Mouse (Mus musculus): ENCODE measurements around the gene Ccdc173. TPM values are rescaled to one million over a fixed set of nuclear protein-coding genes. Genes with fewer than 3 reads are reported as not detected.
A peak's percentile ranks its signal among the peaks of the same experiment; 100 is the strongest.

The Ccdc173 gene
- total RNA-seq (2018; cell fraction: chromatin; rRNA removed), result 10 to 100 TPM in 3 of 26 experiments, 1 to 10 TPM in 22, under 1 TPM in 1; 0.67 to 11.3 (median 6.7) TPM
- 1 to 10 TPM in 20 of 26 experiments, under 1 TPM in 6; 0.66 to 6.2 (median 2.9) TPM for total RNA-seq (2018; cell fraction: cytosol; rRNA removed)
- 1 to 10 TPM; 1.0 to 8.7 (median 4.7) TPM for total RNA-seq (2018; cell fraction: nucleus; rRNA removed)
- polyA plus RNA-seq (2018), result 0.80 to 2.7 TPM (median 1.7 TPM) in 3 replicates

DNA sequence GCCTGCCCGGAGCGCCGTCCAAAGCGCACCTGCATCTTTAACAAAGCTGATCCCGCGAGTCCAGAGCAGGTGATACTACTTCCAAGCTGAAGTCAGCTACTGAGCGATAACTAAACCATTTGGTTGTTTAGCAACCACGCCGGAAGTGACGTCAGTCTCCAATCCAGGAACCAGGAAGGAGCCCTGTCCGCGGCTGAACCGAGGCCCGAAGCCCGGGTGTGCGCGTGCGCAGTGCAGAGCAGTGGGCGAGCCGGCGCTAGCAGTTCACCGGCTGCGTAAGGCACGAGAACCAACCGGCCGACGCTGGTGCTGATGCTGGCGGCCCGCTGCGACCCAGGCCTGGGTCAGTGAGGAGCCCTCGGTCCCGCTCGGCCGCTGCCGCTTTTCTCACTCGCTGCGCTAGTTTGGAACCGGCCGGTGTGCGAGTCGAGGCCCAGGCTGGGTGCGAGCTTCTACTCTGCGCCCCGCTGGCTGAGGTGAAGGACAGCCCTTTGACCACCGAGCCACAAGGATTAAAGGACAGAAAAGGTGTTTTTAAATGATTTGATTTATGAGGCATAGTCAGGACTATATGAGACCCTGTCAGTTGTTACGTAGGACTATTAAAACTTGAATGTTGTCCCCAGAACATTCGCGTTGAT lies at the start of gene Ccdc173, which contains the start of gene Phospho2:
Gene Ccdc173 (minus strand): TSS at position 147 of the 641 bp plus-strand sequence.
Gene Phospho2 (plus strand): TSS at position 195 of the 641 bp plus-strand sequence.
- H3K27ac ChIP-seq, result peak within 1 kb of the TSS; percentile 19
- 1% methylated on average over 48 of the region's 48 CpGs for WGBS (ENCODE audit: missing documents)
- peak within 1 kb of the TSS; percentile 66 for H3K4me3 ChIP-seq (ENCODE audit: inconsistent target)
- H3K36me3 ChIP-seq (ENCODE audit: inconsistent target), result peaks cover 24% of the 10 kb centered on the region
- peaks cover 6% of the 10 kb centered on the region; the same call in 1 of the 2 replicates for H3K79me2 ChIP-seq (ENCODE audit: inconsistent target)

DNA sequence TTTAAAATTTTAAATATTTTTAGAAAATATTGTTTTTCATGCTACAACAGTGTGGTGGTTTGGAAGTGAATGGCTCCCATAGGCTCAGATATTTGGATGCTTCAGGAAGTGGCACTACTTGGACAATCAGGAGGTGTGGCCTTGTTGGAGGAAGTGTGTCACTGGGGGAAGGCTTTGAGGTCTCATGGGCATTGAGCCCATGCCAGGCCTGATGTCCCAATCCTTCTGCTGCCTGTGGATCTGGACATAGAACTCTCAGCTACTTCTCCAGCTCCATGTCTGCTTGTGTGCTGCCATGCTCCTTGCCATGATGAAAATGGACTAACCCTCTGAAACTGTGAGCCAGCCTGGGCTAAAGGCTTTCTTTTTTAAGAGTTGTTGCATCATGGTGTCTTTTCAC lies 49.3 kb upstream of the Ccdc173 start:
- Histone ChIP-seq H3K27ac (no peak overlapping the region), H3K79me2 (ENCODE audit: inconsistent target) (no peaks in the 10 kb centered on the region), H3K4me3 (ENCODE audit: inconsistent target) (no peak overlapping the region), H3K36me3 (ENCODE audit: inconsistent target) (no peaks in the 10 kb centered on the region)

DNA sequence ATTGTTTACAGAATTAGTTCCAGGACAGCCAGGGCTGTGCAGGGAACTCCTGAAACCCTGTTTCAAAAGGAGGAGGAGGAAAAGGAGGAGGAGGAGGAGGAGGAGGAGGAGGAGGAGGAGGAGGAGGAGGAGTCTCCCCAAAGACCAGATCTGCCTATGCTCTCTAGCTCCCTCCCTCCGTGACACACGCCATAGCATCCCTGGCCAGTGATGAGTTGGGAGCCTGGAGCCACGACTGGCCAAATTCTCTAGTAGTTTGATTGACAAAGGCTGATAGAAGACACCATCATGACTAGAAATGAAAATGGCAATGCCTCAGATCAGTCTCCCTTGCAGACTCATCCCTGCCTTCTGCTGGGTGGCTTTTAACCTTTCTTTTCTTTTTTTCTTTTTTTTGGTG lies 48.6 kb upstream of the Ccdc173 start:
- Histone ChIP-seq H3K4me3 (ENCODE audit: inconsistent target) (no peak overlapping the region), H3K79me2 (ENCODE audit: inconsistent target) (no peaks in the 10 kb centered on the region), H3K36me3 (ENCODE audit: inconsistent target) (no peaks in the 10 kb centered on the region), H3K27ac (no peak overlapping the region)
- WGBS (ENCODE audit: missing documents), result 88% methylated on average over 3 of the region's 3 CpGs

DNA sequence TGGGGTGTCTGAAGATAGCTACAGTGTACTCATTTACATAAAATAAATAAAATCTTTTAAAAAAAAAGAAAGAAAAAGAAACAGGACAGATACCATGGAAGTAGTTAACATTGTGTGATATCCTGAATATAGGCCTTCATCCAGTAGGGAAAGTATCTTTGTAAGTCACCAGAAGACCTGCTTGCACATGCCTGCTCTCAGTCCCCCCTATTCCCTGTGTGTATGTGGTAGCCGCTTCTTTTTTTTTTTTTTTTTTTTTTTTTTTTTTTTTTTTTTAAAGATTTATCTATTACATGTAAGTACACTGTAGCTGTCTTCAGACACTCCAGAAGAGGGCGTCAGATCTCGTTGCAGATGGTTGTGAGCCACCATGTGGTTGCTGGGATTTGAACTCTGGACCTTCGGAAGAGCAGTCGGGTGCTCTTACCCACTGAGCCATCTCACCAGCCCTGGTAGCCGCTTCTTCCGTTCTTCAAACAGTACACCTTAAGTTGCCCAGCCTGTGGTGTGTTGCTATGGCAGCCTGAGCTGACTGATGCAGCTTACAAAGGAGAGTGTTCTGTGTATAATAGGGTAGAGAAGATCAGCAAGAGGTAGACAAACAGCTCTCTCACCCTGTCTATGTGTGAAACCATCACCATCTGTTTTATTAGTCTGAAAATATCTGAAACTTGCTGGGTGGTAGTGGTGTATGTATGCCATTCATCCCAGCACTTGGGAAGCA lies 48.0 kb upstream of the Ccdc173 start:
- no peaks in the 10 kb centered on the region for H3K36me3 ChIP-seq (ENCODE audit: inconsistent target)
- no peak overlapping the region for H3K27ac ChIP-seq
- no peaks in the 10 kb centered on the region for H3K79me2 ChIP-seq (ENCODE audit: inconsistent target)
- no peak overlapping the region for H3K4me3 ChIP-seq (ENCODE audit: inconsistent target)
- WGBS (ENCODE audit: missing documents), result 95% methylated on average over 2 of the region's 7 CpGs

DNA sequence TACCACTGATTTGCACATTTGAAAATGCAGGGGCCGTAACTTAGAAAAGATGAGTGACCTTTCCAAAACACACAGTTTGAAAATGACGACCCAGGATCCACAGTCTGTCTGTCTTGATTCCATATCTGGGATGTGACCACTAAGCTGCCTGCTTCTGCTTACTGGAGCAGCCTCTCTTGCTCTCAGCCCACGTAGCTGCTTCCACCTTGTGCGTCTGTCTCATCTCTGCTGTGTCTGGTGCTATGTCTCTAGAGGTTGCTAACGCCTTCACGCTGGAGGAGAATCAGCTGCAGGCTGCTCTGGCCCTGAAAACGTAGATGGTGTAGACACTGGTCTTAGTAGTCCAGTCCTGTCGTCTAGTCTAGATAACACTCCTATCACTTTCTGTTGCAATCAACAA lies 40.7 kb upstream of the Ccdc173 start:
- H3K27ac ChIP-seq, result no peak overlapping the region
- H3K36me3 ChIP-seq (ENCODE audit: inconsistent target), result no peaks in the 10 kb centered on the region
- 95% methylated on average over 8 of the region's 8 CpGs for WGBS (ENCODE audit: missing documents)
- H3K79me2 ChIP-seq (ENCODE audit: inconsistent target), result no peaks in the 10 kb centered on the region
- H3K4me3 ChIP-seq (ENCODE audit: inconsistent target), result no peak overlapping the region

DNA sequence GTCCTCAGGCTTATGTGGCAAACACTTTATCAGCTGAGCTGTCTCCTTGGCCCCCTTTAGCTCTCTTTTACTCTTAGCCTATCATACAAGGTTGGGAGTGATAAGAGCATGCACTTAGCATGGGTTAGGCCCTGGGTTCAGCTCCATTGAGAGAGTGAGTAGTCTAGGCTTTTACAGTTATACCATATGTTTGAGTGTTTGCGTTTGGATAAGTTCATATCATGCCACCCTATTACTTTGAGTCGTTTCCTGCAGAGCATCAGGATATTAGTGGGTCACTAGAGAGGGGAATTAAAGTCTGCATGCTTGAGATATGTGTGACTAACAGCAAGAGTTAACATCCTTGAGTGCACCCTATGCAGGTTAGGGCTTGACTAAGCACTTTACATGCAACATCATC lies 40.3 kb upstream of the Ccdc173 start:
- no peak overlapping the region for H3K4me3 ChIP-seq (ENCODE audit: inconsistent target)
- no peaks in the 10 kb centered on the region for H3K36me3 ChIP-seq (ENCODE audit: inconsistent target)
- no peaks in the 10 kb centered on the region for H3K79me2 ChIP-seq (ENCODE audit: inconsistent target)
- WGBS (ENCODE audit: missing documents), result 96% methylated on average over 2 of the region's 2 CpGs
- H3K27ac ChIP-seq, result no peak overlapping the region

DNA sequence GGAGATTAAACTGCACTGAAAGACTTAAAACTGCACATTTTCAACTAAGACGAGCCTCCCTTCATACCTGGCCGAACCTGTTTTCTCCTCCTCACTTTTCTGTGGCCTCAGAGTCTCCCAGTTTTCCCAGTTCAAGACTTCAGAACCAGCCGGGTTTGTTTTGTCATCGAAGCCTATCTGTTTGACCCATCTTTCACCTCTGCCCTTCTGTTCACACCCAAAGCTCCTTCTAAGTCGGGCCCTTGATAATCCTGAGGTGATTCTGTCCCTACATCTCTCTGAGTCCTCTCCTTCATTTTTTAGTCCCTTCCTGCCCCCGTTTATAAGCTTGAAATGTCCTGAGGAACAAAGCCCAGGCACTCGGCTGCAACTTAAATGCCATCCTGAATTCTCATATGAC lies 38.7 kb upstream of the Ccdc173 start:
- H3K4me3 ChIP-seq (ENCODE audit: inconsistent target), result no peak overlapping the region
- WGBS (ENCODE audit: missing documents), result 91% methylated on average over 7 of the region's 7 CpGs
- no peaks in the 10 kb centered on the region for H3K79me2 ChIP-seq (ENCODE audit: inconsistent target)
- H3K27ac ChIP-seq, result no peak overlapping the region
- H3K36me3 ChIP-seq (ENCODE audit: inconsistent target), result no peaks in the 10 kb centered on the region

DNA sequence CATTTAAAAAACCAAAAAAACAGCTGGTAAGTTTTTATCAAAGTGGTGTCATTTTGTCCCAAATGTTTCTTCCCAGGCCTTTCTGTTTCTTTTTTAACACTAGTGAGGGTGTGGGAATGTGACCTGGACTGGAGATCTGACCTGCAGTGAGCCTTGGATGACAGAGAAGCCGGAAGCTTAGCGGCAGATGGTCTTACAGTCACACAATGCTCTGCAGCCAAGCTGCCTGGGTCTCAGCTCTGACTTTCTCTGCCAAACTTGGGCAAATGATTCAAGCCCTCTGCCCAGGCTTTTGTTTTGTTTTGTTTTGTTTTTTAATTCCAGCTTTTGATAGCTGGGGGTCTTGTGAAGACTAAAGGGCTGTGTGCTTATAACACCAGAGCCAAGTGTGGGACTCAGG lies 37.0 kb upstream of the Ccdc173 start:
- Histone ChIP-seq H3K4me3 (ENCODE audit: inconsistent target) (no peak overlapping the region), H3K79me2 (ENCODE audit: inconsistent target) (no peaks in the 10 kb centered on the region), H3K36me3 (ENCODE audit: inconsistent target) (no peaks in the 10 kb centered on the region), H3K27ac (no peak overlapping the region)
- 92% methylated on average over 2 of the region's 2 CpGs for WGBS (ENCODE audit: missing documents)

DNA sequence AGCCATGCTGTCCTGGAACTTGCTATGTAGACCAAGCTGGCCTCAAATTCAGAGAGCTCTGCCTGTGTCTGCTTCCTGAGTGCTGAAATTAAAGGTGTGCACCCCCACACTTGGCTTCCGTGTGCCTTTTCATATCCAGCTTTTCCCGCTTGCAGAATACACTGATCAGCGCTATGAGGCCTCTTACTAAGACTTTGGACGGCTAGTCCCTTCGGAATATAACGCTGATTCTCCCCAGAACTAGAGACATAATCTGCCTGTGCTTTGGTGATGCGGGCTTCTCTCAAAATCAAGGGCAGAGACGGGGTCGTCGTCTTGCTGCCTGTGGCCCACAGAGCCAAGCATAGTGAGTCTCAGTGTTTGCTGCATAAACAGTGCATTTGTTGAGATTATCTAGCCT lies 36.5 kb upstream of the Ccdc173 start:
- Histone ChIP-seq H3K27ac (no peak overlapping the region), H3K4me3 (ENCODE audit: inconsistent target) (no peak overlapping the region), H3K79me2 (ENCODE audit: inconsistent target) (no peaks in the 10 kb centered on the region), H3K36me3 (ENCODE audit: inconsistent target) (no peaks in the 10 kb centered on the region)
- WGBS (ENCODE audit: missing documents), result 94% methylated on average over 10 of the region's 10 CpGs

DNA sequence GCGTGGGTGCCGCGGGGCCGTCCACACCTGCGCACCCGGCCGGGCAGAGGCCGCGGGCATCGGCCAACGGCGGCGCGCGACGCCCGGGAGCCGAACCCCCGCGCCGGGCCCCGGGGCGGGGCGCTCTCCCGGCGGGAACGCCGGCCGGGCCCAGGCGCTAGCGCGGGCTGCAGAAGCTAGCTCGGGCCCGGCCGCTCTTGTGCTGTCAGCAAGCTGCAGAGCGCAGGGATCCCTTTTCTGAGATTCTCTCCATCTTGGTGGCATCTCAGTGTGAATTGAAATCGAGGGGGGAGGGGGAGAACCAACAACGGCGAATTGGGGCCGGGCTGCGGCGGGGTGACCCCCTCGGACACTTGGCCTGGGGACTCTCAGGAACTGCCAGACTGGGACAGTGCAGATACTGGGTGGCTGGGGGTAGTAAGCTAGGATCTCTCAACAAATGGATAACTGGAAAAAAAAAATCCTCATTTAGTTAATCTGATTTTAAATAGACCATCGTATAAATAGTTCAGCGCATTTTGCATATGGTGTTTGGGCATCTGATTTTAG lies 33.8 kb upstream of the Ccdc173 start:
- Histone ChIP-seq H3K4me3 (ENCODE audit: inconsistent target) (peak overlapping the region; percentile 39), H3K79me2 (ENCODE audit: inconsistent target) (no peaks in the 10 kb centered on the region), H3K36me3 (ENCODE audit: inconsistent target) (no peaks in the 10 kb centered on the region), H3K27ac (no peak overlapping the region)
- WGBS (ENCODE audit: missing documents), result 9% methylated on average over 21 of the region's 45 CpGs

DNA sequence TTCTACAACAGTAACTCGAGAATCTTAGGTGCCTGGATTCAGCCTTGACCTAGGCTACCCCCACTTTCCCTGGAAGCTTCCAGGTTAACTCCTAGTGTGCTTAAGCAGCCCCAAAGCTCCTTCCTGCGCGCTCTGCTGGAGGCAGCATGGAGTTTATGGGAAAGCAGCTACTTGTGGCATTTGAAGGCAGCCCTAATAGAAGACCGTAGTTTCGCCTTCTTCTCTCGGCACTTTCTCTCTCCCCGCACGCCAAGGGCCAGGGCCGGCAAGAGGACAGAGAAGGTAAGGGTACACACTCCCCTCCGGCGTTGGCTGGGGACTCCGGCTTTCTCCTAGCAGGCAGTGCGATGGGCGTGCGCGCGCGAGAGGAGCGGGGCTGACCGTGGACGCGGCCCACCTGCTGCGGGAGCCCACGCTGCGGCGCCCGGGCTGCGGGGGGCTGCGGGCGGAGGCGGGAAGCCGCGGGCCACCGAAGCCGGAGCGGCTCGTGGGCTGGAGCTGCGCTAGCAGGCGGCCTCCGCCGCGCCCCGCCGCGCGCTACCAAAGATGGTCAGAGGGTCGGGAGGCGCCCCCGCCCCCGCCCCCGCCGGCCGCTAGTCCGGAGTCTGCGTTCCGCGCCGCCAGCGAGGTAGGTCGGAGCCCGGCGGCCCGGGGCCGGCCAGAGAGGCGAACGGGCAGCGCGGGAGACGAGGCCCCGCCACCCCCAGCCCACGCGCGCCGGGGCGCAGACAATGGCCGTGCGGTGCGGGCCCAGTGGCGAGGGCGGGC lies 33.2 kb upstream of the Ccdc173 start:
- Histone ChIP-seq H3K36me3 (ENCODE audit: inconsistent target) (no peaks in the 10 kb centered on the region), H3K79me2 (ENCODE audit: inconsistent target) (no peaks in the 10 kb centered on the region), H3K4me3 (ENCODE audit: inconsistent target) (peak overlapping the region; percentile 31), H3K27ac (no peak overlapping the region)
- under 1% methylated on average over 66 of the region's 80 CpGs for WGBS (ENCODE audit: missing documents)

DNA sequence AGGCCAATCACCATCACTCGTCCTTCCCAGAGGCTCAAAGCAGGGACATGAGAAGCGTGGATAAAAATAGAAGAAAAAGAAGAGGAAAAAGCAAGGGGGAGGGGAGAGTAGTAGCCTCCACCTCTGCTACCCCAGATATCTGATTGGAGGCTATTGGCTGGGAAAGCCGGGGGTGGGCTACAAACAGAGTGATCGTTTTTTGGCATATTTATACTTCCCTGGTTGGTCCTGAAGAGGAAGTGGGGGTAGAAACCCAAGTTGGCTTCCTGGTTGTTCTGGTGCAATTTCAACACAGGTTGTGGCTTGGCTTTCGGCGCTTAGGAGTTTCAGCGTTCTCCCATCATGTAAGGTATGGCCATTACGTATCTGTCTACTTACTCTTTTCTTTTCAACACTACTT lies 32.3 kb upstream of the Ccdc173 start, which contains the start of gene Klhl23:
Gene Klhl23 (plus strand): TSS at position 234 of the 400 bp plus-strand sequence.
- WGBS (ENCODE audit: missing documents), result 19% methylated on average over 8 of the region's 8 CpGs
- Histone ChIP-seq H3K79me2 (ENCODE audit: inconsistent target) (no peaks in the 10 kb centered on the region), H3K36me3 (ENCODE audit: inconsistent target) (no peaks in the 10 kb centered on the region), H3K4me3 (ENCODE audit: inconsistent target) (peak within 1 kb of the TSS; percentile 31), H3K27ac (no peak within 1 kb of the TSS)

DNA sequence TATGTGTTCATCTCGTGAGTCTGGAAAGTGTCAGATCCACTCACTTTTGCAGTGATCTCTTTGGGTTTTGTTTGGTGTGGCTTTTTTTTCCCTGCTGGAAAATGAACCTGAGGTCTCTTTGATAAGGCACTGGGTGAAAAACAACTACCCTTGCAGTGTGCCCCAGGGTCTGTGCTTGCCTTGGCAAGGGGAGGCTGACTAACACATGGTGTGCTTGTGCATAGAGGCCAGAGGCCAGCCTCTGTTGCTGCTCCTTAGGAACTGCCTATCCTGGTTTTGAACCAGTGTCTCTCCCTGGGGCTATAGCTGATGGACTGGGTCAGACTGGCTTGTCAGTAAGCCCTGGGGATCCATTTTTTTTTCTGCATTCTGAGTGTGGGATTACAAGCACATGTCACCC lies 30.8 kb upstream of the Ccdc173 start:
- Histone ChIP-seq H3K79me2 (ENCODE audit: inconsistent target) (no peaks in the 10 kb centered on the region), H3K27ac (no peak overlapping the region), H3K4me3 (ENCODE audit: inconsistent target) (no peak overlapping the region), H3K36me3 (ENCODE audit: inconsistent target) (no peaks in the 10 kb centered on the region)
- 100% methylated on average over 1 of the region's 1 CpGs for WGBS (ENCODE audit: missing documents)

DNA sequence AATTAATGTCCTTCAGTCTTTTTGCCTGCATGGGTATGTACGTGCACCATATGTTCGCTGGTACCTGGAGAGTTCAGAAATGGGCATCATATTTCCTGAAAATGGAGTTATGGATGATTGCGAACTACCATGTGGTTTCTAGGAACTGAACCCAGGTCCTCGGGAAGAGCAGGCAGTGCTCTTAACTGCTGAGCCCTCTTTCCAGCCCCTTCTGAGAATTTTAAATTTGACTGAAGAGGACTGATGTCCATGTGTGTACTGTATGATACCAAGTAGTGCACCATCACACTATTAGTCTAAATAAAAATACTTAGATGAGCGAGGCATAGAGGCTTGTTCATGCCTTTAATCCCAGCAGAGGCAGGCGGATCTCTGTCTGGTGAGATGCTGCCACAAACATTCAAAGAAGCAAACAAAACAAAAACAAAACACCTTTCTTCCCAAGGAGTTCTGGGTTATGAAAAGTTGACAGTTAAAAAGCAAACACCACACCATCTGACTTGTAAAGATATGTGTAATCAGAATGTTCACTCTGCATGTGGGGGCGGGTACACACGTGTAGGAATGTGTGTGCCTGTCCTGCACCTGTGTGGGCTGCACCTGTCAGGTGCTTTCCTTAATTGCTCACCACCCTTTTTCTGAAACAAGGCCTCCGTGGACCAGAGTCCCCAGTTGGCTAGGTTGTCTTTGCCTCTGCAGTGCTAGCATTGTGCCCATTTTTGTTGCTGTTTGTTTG lies 29.1 kb upstream of the Ccdc173 start:
- no peak overlapping the region for H3K27ac ChIP-seq

More for the DNA sequence above, 29.1 kb upstream of the Ccdc173 start:
- WGBS (ENCODE audit: missing documents), result 89% methylated on average over 9 of the region's 9 CpGs
- Histone ChIP-seq H3K4me3 (ENCODE audit: inconsistent target) (no peak overlapping the region), H3K36me3 (ENCODE audit: inconsistent target) (no peaks in the 10 kb centered on the region), H3K79me2 (ENCODE audit: inconsistent target) (no peaks in the 10 kb centered on the region)
